Mouse (Mus musculus): Measurements from ENCODE around the gene Zfp462.

Zfp462 gene

DNA sequence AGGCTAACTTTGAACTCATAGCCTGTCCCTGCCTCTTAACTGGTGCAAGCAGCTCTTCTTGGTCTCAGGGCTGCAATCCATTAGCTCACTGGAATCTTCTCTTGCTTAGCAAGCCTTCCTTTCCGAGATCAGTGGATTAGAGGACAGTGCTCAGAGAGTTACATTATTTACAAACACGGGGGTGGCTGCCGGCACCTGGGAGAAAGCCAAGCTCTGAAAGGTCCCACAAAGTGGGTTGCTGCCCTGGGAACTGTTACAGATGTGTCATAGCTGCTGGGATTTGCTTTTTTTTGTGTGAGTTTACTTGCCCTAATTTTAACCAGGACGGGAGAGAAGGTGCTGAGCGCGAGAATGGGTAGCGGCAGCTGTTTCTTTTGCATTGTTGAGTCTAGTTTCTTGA lies 102.4 kb downstream of the Zfp462 start:
- no peak for DNase-seq (ENCODE audit: low spot score)

DNA sequence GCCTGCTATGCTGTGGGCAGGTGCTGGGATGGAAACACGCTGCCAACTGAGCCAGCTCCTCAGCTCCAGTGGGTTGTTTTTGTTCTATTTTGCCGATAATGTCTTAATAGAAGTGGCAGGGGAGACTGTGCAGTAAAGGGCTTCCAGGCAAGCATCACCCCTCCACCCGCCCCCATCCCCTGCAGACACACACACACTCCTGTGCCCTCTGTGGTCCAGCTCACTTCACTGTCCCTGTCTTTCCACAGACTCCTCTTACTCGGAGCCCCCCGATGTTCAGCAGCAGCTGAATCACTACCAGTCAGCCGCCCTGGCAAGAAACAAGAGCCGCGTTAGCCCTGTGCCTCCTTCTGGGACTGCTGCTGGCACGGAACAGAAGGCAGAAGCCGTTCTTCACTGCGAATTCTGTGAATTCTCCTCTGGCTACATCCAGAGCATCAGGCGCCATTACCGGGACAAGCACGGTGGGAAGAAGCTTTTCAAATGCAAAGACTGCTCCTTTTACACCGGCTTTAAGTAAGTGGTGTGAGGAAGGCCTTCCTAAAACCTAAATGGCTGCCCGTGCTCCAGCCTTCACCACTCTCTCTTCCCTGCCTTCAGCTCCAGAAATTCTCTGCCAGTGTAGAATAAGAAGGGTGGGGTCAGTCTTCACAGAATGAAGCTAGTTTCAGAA lies 105.2 kb downstream of the Zfp462 start:
- no peak for DNase-seq (ENCODE audit: low spot score)

- DNase-seq (ENCODE audit: low spot score), result no peak
Measured at GRCm38 (mm10) chr4:55051345-55051744, 106.5 kb downstream of the Zfp462 start.

DNA sequence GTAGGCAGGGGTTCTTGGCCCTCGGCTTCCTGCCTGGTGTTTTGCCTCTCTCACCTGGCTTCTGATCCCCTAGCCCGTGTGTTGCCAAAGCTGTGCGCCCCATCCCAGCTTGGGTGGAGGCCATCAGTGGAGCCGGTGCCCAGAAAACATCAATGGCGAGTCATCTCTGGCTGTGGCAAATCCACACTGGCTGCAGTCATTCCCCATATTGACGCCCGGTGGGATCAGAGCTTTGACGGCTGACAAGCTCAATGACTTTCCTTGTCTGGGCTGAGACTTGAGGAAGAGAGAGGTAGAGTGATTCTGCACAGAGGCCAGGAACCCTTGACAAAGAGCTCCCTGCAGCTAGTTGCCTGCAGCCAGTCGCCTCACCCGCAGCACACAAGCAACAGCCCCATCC lies 107.8 kb downstream of the Zfp462 start:
- no peak for DNase-seq (ENCODE audit: low spot score)

DNA sequence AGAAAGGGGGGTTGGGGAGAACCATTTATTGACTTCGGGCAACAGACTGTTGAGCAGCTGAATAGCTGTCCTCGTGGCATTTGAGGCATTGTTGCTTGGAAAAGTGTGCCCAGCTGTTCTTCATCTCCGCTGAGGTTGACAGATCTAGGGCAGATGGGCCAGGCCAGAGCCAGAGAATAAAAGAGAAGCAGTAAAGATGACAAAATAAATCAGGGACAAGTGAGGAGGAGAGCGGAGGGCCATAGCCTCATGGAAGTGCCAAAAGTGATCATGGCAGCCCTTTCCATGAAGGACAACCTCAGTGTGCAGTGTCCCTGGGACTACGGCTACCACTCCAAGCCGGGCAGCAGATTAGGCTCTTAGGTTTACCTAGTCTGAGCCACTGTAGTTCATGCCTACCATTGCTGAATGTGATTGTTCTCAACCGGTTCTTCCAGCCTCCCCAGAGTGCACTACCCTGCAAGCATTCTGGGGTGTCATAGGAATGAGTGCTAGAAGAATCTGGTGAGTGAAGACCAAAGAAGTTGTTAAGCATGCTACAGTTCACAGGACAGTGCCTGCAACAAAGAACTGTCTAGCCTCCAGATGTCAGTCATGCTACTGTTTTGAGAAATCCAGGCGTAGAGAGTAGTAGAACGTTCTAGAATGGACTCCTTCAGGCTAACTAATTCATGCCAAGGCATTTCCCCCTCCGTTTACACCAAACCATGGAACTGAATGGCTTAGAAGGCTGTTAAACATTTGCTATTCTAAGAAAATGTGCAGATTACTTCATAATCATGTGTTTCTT lies 113.0 kb downstream of the Zfp462 start:
- DNase-seq (ENCODE audit: low spot score), result no peak

- DNase-seq (ENCODE audit: low spot score), result no peak
Measured at GRCm38 (mm10) chr4:55058901-55059300, 114.1 kb downstream of the Zfp462 start.

GRCm38 (mm10) chr4:55066341-55067170 lies 121.7 kb downstream of the Zfp462 start:
- no peak for DNase-seq (ENCODE audit: low spot score)

- no peak for DNase-seq (ENCODE audit: low spot score)
Measured at GRCm38 (mm10) chr4:55071535-55071934, 126.7 kb downstream of the Zfp462 start.

DNA sequence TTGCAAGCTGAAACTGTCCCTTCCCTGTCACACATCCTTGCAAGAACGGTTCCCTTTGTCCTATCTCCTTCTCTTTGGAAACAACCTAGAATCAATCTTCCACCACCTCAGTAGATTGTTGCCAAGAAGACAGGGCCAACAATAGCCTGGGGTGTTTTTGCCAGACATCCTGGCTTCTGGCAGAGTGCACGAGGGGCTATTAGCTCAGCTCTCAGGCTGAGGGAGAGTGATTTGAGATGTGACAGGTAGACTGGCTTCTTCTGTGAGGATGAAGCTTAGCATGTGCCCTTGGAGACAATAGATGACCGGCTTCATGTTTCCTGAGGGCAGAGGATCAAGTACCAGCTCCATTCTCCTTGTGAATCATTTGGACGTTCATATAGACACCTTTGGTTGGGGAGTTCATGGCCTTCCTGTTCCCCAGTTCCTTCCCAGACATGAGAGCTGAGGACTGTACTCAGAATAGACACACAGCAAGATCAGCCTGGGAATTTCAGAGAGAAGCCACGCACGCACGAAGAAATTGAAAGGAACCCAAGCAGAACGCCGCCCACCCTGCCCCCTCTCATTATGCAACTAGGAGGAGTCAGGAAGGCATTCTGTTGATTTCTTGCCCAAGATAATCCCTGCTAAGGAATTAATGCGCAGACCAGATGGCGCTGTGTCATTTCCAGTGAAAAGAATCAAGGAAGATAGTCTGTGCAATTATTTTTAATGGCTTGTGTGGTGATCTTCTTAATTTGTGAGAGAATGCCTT lies 132.5 kb downstream of the Zfp462 start:
- no peak for DNase-seq (ENCODE audit: low spot score)

GRCm38 (mm10) chr4:55077902-55078716 lies 133.3 kb downstream of the Zfp462 start:
- no peak for DNase-seq (ENCODE audit: low spot score)

- no peak for DNase-seq (ENCODE audit: low spot score)
Measured at GRCm38 (mm10) chr4:55079056-55079455, 134.2 kb downstream of the Zfp462 start.

DNA sequence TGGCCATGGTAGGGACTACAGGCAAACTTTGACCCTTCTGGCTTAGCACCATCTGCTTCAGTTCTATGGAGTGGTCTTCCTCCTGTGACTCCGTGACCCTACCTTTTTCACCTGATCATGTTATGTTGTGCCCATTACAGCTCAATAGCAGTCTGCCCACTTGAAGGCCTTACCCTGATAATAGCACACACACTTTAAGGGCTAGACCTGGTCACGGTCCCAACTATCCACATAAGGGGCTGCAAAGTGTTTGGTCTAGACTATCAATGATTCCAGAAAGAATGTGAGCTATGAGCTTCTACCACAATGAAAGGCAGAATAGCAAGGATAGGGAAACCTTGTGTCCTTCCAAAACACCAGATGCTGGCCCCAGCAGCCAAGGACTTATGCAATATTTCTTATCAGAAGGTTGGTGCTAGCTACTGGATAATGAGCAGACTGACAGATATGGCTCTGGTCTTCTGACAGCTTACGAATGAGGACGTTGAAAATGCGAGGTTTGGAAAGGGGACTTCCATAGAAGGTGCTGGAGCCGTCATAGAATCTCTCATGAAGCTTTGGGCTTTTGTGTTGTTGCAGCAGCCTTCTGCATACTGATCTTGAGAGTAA lies 139.3 kb downstream of the Zfp462 start:
- DNase-seq (ENCODE audit: low spot score), result no peak

GRCm38 (mm10) chr4:55088153-55088552 lies 143.3 kb downstream of the Zfp462 start:
- DNase-seq (ENCODE audit: low spot score), result no peak

- DNase-seq (ENCODE audit: low spot score), result no peak
Measured at GRCm38 (mm10) chr4:55088922-55089321, 144.1 kb downstream of the Zfp462 start.

- no peak for DNase-seq (ENCODE audit: low spot score)
Measured at GRCm38 (mm10) chr4:55097157-55097556, 152.3 kb downstream of the Zfp462 start.

GRCm38 (mm10) chr4:55098366-55098765 lies 153.5 kb downstream of the Zfp462 start:
- no peak for DNase-seq (ENCODE audit: low spot score)

- peak; percentile 26 for DNase-seq (ENCODE audit: low spot score)
Measured at GRCm38 (mm10) chr4:55100851-55101250, 156.0 kb downstream of the Zfp462 start.

- no peak for DNase-seq (ENCODE audit: low spot score)
Measured at GRCm38 (mm10) chr4:55101601-55102000, 156.8 kb downstream of the Zfp462 start.

DNA sequence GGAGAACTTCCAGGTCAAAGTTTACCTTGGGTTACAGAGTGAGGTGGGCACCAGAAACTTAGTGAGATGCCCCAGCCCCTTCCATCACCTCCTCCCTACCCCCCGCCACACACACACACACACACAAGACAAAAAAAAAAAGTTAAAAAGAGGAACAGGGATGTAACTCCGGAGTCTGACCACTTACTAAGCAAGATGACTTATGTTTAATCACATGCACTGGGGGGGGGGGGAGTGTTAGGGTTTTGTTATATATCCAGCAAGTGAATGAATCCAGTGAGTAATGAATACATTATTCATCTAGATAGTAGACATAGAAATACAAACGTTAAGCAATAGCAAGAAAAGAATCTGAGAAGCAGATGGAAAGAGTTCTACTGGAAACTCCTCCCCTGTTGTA lies 157.5 kb downstream of the Zfp462 start:
- no peak for DNase-seq (ENCODE audit: low spot score)

GRCm38 (mm10) chr4:55103575-55103974 lies 158.7 kb downstream of the Zfp462 start:
- DNase-seq (ENCODE audit: low spot score), result no peak

Measured in ovary, postnatal 36 days (tissue).